Mouse (Mus musculus): ENCODE data around the gene Esrp2. TPM values are rescaled to one million over a fixed set of nuclear protein-coding genes. Genes with fewer than 3 reads are reported as not detected.

The Esrp2 gene
- polyA plus RNA-seq, 1 experiment from 2014 or later, result 11.3 TPM

DNA sequence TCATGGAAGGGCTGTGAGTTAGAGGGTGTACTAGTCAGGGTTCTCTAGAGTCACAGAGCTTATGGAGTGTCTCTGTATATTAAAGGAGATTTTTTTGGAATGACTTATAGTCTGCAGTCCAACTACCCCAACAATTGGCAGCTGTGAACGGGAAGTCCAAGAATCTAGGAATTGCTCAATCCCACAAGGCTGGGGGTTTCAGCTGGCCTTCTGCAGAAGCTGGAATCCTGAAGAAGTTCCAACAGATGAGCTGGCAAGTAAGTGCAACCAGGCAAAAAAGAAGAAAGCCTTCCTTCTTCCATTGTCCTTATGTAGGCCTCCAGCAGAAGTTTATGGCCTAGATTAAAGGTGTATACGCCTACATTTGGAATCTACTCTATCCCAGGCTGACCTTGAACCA, 8.6 kb upstream of the Esrp2 start:
- 91% methylated on average over 2 of the region's 2 CpGs for WGBS
- Histone ChIP-seq H3K27me3 (no peaks in the 10 kb centered on the region), H3K4me3 (no peak overlapping the region), H3K4me1 (no peaks in the 10 kb centered on the region), H3K4me2 (replicated peaks) (no peak overlapping the region), H3K27ac (no peak overlapping the region), H3K9ac (no peak overlapping the region), H3K9me3 (no peaks in the 10 kb centered on the region), H3K36me3 (no peaks in the 10 kb centered on the region)
- no peak for ATAC-seq (ENCODE audit: insufficient number of reproducible peaks, insufficient read depth, low FRiP score, low TSS enrichment)

DNA sequence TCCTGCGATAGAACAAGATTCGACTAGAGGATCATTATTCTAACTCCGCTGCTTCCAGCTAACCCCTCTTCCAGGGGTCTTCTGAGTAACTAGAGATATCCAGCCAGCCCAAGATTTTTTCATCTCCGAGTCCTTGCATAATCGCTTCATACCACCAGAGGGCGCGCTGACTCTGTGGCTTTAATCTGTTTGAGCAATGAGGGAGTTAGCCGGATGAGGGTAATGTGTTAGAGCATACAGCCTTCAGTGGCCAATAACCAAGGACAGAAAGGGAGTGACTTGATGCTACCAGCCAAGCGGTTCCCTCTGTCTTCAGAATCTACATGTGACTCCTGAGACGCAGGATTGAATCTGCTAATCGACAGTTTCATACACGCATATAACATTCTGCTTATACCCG, 4.0 kb upstream of the Esrp2 start:
- no peak overlapping the region for H3K4me2 ChIP-seq (replicated peaks)
- H3K4me1 ChIP-seq, result peaks cover 20% of the 10 kb centered on the region
- peak; percentile 37; the same call in 1 of the 2 replicates for ATAC-seq (ENCODE audit: insufficient number of reproducible peaks, insufficient read depth, low FRiP score, low TSS enrichment)
- H3K36me3 ChIP-seq, result no peaks in the 10 kb centered on the region
- no peak overlapping the region for H3K9ac ChIP-seq
- H3K4me3 ChIP-seq, result no peak overlapping the region
- peaks cover 21% of the 10 kb centered on the region for H3K27me3 ChIP-seq
- H3K27ac ChIP-seq, result no peak overlapping the region
- 18% methylated on average over 13 of the region's 13 CpGs for WGBS
- no peaks in the 10 kb centered on the region for H3K9me3 ChIP-seq

DNA sequence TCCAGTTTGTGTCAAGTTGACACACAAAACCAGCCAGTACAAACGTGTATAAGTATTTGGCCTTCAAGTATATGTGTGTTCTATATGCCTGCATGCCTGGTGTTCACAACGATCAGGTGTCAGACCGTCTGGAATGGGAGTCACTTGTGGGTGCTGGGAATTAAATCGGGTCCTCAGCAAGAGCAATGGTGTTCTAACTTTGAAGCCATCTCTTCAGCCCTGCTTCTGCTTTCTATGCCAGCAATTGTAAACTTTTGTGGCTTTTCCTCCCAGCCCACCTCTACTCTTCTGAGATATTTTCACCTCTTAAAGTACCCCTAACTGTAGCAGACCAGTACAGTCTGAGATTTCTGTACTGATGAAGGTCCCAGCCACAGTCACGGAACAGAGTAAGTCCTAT, 3.4 kb upstream of the Esrp2 start:
- peaks cover 27% of the 10 kb centered on the region for H3K27me3 ChIP-seq
- no peaks in the 10 kb centered on the region for H3K36me3 ChIP-seq
- no peak overlapping the region for H3K9ac ChIP-seq
- H3K4me3 ChIP-seq, result no peak overlapping the region
- H3K4me2 ChIP-seq (replicated peaks), result no peak overlapping the region
- peaks cover 22% of the 10 kb centered on the region for H3K4me1 ChIP-seq
- H3K27ac ChIP-seq, result no peak overlapping the region
- whole genome bisulfite sequencing, result 65% methylated on average over 5 of the region's 5 CpGs
- no peaks in the 10 kb centered on the region for H3K9me3 ChIP-seq
- no peak for ATAC-seq (ENCODE audit: insufficient number of reproducible peaks, insufficient read depth, low FRiP score, low TSS enrichment)

DNA sequence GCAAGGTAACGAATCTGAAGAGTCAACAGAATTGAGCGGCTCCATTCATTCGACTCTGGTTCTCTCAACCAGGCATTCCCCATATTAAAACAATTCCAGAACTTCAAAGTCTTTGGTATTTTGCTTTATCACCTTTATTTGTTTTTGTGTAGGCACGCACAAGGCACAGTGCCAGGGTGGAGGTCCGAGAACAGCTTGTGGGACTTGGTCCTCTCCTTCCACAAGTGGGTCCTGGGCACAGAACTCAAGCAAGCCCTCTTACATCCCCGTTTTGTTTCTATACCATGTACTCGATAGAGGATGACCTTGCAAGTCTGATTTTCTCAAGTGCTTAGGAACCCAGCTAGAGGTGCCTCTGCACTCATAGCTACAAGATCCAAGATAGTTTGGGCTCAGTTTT, 1.8 kb upstream of the Esrp2 start:
- H3K9ac ChIP-seq, result peak overlapping the region; percentile 37; the same call in 1 of the 2 replicates
- no peak overlapping the region for H3K27ac ChIP-seq
- H3K4me3 ChIP-seq, result peak overlapping the region; percentile 44
- H3K4me2 ChIP-seq (replicated peaks), result peak overlapping the region; percentile 87
- WGBS, result 13% methylated on average over 7 of the region's 7 CpGs
- H3K4me1 ChIP-seq, result peaks cover 22% of the 10 kb centered on the region
- H3K27me3 ChIP-seq, result peaks cover 42% of the 10 kb centered on the region
- ATAC-seq (ENCODE audit: insufficient number of reproducible peaks, insufficient read depth, low FRiP score, low TSS enrichment), result no peak
- H3K36me3 ChIP-seq, result no peaks in the 10 kb centered on the region
- no peaks in the 10 kb centered on the region for H3K9me3 ChIP-seq

DNA sequence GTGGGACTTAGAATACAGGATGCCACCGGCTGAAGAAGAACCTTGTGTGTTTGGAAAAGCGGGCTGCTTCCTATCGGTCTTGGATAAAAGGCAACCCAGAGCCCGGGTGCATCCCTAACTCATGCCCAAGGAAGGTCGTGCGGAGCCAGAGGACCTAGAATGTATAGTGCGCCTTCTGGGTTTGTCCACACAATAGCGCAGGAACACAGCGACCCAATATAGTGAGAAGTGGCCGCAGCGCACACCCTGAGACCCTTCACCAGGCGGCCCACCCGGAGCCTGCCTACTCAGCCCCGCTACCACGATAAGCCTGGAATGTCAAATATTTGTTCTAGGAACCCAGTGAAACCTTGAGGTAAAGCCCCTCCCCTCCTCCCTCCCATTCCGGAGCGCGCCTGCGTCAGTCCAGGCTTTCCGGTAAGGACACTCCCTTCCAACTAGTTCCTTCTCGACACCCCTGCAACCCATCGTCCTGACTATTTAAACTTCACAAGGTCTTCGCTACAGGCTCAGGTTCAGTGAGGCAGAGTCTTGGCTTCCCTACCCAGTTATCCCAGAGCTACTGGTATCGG, 1.2 kb upstream of the Esrp2 start:
- Histone ChIP-seq H3K27me3 (peaks cover 48% of the 10 kb centered on the region), H3K4me3 (peak overlapping the region; percentile 44), H3K4me1 (peaks cover 22% of the 10 kb centered on the region), H3K36me3 (no peaks in the 10 kb centered on the region), H3K27ac (no peak overlapping the region), H3K9ac (peak overlapping the region; percentile 37), H3K4me2 (replicated peaks) (peak overlapping the region; percentile 87), H3K9me3 (no peaks in the 10 kb centered on the region)
- WGBS, result under 1% methylated on average over 24 of the region's 24 CpGs
- no peak for ATAC-seq (ENCODE audit: insufficient number of reproducible peaks, insufficient read depth, low FRiP score, low TSS enrichment)

DNA sequence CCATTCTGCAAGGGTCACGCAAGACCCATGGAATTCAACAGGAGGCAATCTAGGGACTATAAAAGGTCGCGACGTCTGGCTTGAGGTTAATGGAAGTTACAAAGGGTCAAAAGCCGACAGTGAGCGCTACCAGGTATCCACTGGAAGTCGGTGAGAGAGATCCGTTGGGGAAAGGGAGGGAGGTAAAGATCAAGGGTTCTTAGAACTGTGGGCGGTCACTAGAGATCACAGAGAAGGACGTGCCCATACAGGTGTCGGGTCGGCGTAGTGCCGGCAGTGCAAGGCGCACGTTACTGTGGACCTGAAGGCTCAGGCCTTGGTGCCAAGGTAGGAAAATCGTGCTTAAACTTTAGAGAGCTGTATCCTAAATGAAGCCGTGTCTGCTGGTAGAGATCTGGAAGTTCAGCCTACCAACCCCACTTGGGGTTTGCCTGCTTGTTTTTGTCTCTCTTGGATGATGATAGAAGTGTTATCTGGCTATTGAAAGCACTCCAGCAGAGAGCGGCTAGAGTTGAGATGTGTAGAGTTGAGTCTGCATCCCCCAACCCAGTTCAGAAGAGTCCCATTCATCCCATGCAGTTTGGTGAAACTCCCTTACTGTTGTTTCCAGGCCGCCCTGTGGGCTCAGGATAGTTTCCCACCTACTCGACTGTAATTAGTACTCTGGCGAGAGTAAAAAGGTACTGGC, 588 bp upstream of the Esrp2 start:
- peak overlapping the region; percentile 87 for H3K4me2 ChIP-seq (replicated peaks)
- peaks cover 4% of the 10 kb centered on the region; the same call in 1 of the 2 replicates for H3K36me3 ChIP-seq
- WGBS, result 6% methylated on average over 22 of the region's 22 CpGs

DNA sequence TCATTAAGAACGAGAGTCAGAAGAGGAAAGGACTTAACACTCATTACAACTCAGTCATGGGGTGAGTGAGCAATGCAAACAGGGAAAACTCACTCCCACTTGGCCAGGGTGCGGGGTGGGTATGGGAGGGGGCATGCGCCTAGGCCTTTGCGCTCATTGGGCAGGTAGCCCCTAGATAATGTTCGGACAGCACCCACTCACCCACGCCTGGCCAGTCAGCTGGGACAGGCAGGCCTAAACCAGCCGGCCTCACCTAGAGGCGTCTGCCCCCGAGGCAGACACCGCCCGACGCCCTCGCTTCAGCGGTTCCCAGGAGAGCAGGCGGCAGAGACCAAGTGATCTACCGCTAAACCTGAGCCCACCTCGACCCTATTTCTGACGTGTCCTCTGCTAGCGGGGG, 1.1 kb downstream of the Esrp2 start:
- peak overlapping the region; percentile 44 for H3K4me3 ChIP-seq
- H3K27me3 ChIP-seq, result peaks cover 59% of the 10 kb centered on the region
- ATAC-seq (ENCODE audit: insufficient number of reproducible peaks, insufficient read depth, low FRiP score, low TSS enrichment), result no peak
- H3K9me3 ChIP-seq, result no peaks in the 10 kb centered on the region
- WGBS, result 3% methylated on average over 19 of the region's 19 CpGs
- H3K36me3 ChIP-seq, result peaks cover 19% of the 10 kb centered on the region; the same call in 1 of the 2 replicates
- H3K4me2 ChIP-seq (replicated peaks), result peak overlapping the region; percentile 87
- H3K4me1 ChIP-seq, result peaks cover 22% of the 10 kb centered on the region
- H3K27ac ChIP-seq, result peak overlapping the region; percentile 64; the same call in 1 of the 2 replicates
- H3K9ac ChIP-seq, result peak overlapping the region; percentile 35; the same call in 1 of the 2 replicates

More for the DNA sequence above, 588 bp upstream of the Esrp2 start:
- no peak for ATAC-seq (ENCODE audit: insufficient number of reproducible peaks, insufficient read depth, low FRiP score, low TSS enrichment)
- H3K4me1 ChIP-seq, result peaks cover 22% of the 10 kb centered on the region
- no peak overlapping the region for H3K27ac ChIP-seq
- H3K27me3 ChIP-seq, result peaks cover 54% of the 10 kb centered on the region
- H3K9ac ChIP-seq, result peak overlapping the region; percentile 35; the same call in 1 of the 2 replicates
- no peaks in the 10 kb centered on the region for H3K9me3 ChIP-seq
- H3K4me3 ChIP-seq, result peak overlapping the region; percentile 44

DNA sequence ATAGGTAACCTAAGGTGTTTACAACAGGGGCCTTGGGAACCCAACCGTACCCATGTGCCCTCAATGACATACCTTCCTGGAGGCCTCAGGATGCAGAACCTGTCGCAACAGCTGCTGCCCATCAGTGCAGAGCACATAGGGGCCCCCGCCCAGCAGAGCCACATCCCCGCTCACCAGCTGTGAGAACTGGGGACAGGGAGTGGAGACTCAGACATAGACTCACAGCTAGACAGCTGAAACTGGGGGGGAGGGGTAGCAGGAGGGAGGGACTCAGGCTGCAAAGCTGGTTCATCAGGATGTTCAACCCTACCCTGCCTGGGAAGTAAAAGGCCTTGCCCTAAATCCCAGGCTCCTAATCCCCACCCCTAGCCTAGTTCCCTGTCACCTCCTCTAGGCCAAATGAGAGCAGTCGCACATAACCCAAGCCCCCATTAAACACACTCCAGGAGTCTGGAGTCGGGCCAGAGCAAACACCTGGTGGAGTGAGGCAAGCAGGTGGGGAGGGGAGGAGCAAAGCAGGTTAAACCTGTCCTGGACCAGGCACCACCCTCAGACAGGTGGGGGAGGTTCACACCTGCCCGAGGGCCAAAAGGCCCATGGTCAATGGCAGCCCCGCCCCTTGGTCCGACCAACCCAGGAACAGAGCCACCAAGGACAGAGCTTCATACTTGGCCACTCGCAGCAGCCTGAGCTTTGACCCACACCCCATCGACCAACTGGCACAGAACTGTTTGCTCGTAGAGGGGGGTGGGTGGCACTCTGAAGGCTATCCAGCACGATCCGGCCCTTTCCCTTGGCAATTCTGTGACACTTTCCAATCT, 1.8 kb downstream of the Esrp2 start:
- Histone ChIP-seq H3K36me3 (peaks cover 26% of the 10 kb centered on the region), H3K27me3 (peaks cover 59% of the 10 kb centered on the region), H3K4me3 (peak overlapping the region; percentile 44; the same call in 1 of the 2 replicates), H3K4me1 (peaks cover 22% of the 10 kb centered on the region), H3K27ac (peak overlapping the region; percentile 64; the same call in 1 of the 2 replicates), H3K4me2 (replicated peaks) (peak overlapping the region; percentile 28; the same call in 1 of the 2 replicates), H3K9me3 (no peaks in the 10 kb centered on the region), H3K9ac (no peak overlapping the region)
- 19% methylated on average over 14 of the region's 14 CpGs for WGBS
- peak; percentile 49 for ATAC-seq (ENCODE audit: insufficient number of reproducible peaks, insufficient read depth, low FRiP score, low TSS enrichment)

DNA sequence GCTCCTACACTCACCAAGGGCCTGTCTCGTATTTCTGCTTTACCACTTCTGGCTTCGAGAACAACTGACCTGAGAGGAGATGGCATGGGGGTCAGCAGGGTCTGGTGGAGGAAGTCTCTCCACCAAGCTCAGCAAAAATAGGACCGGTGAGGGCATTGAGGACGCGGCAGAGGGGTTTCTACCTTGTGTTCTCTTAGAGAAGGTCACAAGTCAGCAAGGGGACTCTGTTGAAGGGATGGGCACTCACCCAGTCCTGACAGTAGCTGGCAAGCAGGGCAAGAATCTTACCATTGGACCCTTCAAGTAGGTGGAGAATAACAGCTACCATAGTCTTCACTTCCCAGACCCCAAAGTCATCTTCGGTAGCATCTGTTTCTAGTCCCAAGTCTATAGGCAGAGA, 2.8 kb downstream of the Esrp2 start:
- ATAC-seq (ENCODE audit: insufficient number of reproducible peaks, insufficient read depth, low FRiP score, low TSS enrichment), result no peak
- Histone ChIP-seq H3K36me3 (peaks cover 35% of the 10 kb centered on the region), H3K27ac (no peak overlapping the region), H3K4me3 (no peak overlapping the region), H3K4me1 (peaks cover 22% of the 10 kb centered on the region), H3K27me3 (peaks cover 59% of the 10 kb centered on the region), H3K9ac (no peak overlapping the region), H3K4me2 (replicated peaks) (no peak overlapping the region), H3K9me3 (no peaks in the 10 kb centered on the region)
- 74% methylated on average over 6 of the region's 6 CpGs for WGBS

DNA sequence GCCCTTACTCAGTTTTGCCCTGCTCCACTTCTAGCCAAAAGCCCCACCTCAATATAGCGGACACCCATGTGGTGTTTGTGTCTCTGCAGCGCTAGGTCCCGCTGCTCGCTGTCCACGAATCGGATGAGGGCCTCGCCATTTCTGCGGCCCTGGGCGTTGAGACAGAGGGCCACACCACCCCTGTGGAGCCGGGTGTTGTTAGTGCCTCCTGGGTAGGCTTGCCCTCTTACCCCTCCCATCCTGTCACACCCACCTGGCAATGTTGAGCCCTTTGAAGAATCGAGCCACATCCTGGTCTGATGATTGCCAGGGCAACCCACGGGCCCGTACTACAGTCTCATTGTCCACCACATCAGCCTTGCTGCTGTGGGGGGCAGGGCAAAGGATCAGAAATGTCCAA, 3.2 kb downstream of the Esrp2 start:
- WGBS, result 70% methylated on average over 13 of the region's 13 CpGs
- ATAC-seq (ENCODE audit: insufficient number of reproducible peaks, insufficient read depth, low FRiP score, low TSS enrichment), result no peak
- Histone ChIP-seq H3K9ac (no peak overlapping the region), H3K4me3 (no peak overlapping the region), H3K27me3 (peaks cover 59% of the 10 kb centered on the region), H3K36me3 (peaks cover 39% of the 10 kb centered on the region), H3K9me3 (no peaks in the 10 kb centered on the region), H3K4me2 (replicated peaks) (no peak overlapping the region), H3K27ac (no peak overlapping the region), H3K4me1 (peaks cover 22% of the 10 kb centered on the region)

DNA sequence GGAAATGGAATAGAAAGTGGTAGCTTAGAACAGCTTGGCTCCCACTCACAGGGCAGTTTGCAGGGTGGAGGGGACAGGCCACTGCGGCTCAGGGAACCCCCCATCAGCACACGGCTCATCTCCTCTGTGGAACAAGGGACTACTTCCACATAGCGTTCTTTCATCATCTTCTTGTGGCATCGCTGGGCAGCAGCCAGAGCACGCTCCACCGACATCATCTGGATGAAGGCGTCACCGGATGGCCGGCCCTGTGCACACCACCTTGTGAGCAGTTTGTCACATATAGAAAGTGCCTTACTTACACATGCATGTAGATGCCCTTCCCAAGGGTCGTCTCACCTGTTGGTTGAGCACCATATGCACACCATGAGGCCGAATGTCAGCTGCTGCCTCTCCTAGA, 4.4 kb downstream of the Esrp2 start:
- peaks cover 18% of the 10 kb centered on the region for H3K4me1 ChIP-seq
- H3K9ac ChIP-seq, result no peak overlapping the region
- H3K9me3 ChIP-seq, result no peaks in the 10 kb centered on the region
- no peak overlapping the region for H3K4me2 ChIP-seq (replicated peaks)
- no peak overlapping the region for H3K4me3 ChIP-seq
- H3K27ac ChIP-seq, result no peak overlapping the region
- WGBS, result 94% methylated on average over 11 of the region's 11 CpGs
- ATAC-seq (ENCODE audit: insufficient number of reproducible peaks, insufficient read depth, low FRiP score, low TSS enrichment), result no peak
- peaks cover 45% of the 10 kb centered on the region for H3K36me3 ChIP-seq
- H3K27me3 ChIP-seq, result peaks cover 54% of the 10 kb centered on the region
